Mouse (Mus musculus): Measurements from ENCODE around the gene R3hdm2.
A peak's percentile ranks its signal among the peaks of the same experiment; 100 is the strongest.

The R3hdm2 gene

GRCm38 (mm10) chr10:127499516-127499915, 119.4 kb downstream of the R3hdm2 start:
- DNase-seq: no peak

GRCm38 (mm10) chr10:127500042-127500441, 119.9 kb downstream of the R3hdm2 start:
- no peak for DNase-seq

- DNase-seq: no peak
Measured at GRCm38 (mm10) chr10:127500894-127501893, 121.1 kb downstream of the R3hdm2 start, which contains the start of gene Stac3. Gene Stac3, plus strand, starts transcription at chr10:127501686.

GRCm38 (mm10) chr10:127508239-127508638, 128.1 kb downstream of the R3hdm2 start:
- peak; percentile 95 for DNase-seq

GRCm38 (mm10) chr10:127509051-127509836, 129.1 kb downstream of the R3hdm2 start:
- DNase-seq: peak; percentile 96

- DNase-seq: peak; percentile 8
Measured at GRCm38 (mm10) chr10:127509837-127510701, 129.9 kb downstream of the R3hdm2 start.

GRCm38 (mm10) chr10:127510895-127511617, 130.9 kb downstream of the R3hdm2 start:
- peak; percentile 17 for DNase-seq

GRCm38 (mm10) chr10:127511634-127512306, 131.6 kb downstream of the R3hdm2 start:
- peak; percentile 85 for DNase-seq

- no peak for DNase-seq
Measured at GRCm38 (mm10) chr10:127512307-127512666, 132.2 kb downstream of the R3hdm2 start.

GRCm38 (mm10) chr10:127512813-127513212, 132.7 kb downstream of the R3hdm2 start:
- peak; percentile 97 for DNase-seq

GRCm38 (mm10) chr10:127513501-127514091, 133.5 kb downstream of the R3hdm2 start:
- DNase-seq: peak; percentile 34

GRCm38 (mm10) chr10:127514111-127514698, 134.1 kb downstream of the R3hdm2 start:
- DNase-seq: no peak

- no peak for DNase-seq
Measured at GRCm38 (mm10) chr10:127514764-127515163, 134.6 kb downstream of the R3hdm2 start, which contains the start of gene Ndufa4l2. Gene Ndufa4l2, plus strand, starts transcription at chr10:127514967.

GRCm38 (mm10) chr10:127515271-127515982, 135.3 kb downstream of the R3hdm2 start:
- DNase-seq: no peak

GRCm38 (mm10) chr10:127515983-127516459, 135.9 kb downstream of the R3hdm2 start:
- DNase-seq: no peak

- DNase-seq: no peak
Measured at GRCm38 (mm10) chr10:127516576-127517260, 136.6 kb downstream of the R3hdm2 start.

GRCm38 (mm10) chr10:127517941-127518340, 137.8 kb downstream of the R3hdm2 start:
- no peak for DNase-seq

GRCm38 (mm10) chr10:127519041-127519701, 139.0 kb downstream of the R3hdm2 start:
- DNase-seq: no peak
